Mouse (Mus musculus) ES-CJ7 (cell line): ENCODE measurements around the gene 9430038I01Rik.
A peak's percentile ranks its signal among the peaks of the same experiment; 100 is the strongest.
"Not testable (repeated sequence)": the region's sequence is repeated elsewhere in the genome, so short reads cannot be mapped to it uniquely, and the experiment has no call there.

Experiments
- DNase-seq: peaks from one replicate; pipeline ENCODE4 v3.0.0; 2011; ENCODE audit warnings: low read depth, low spot score

9430038I01Rik gene

GRCm38 (mm10) chr7:137410337-137411197, at the start of gene 9430038I01Rik:
Gene 9430038I01Rik, minus strand, starts transcription at chr7:137410762.
- peak; percentile 95 for DNase-seq

GRCm38 (mm10) chr7:137445321-137445720, 34.8 kb upstream of the 9430038I01Rik start:
- no peak for DNase-seq

GRCm38 (mm10) chr7:137442951-137443350, 32.4 kb upstream of the 9430038I01Rik start:
- DNase-seq, result no peak

GRCm38 (mm10) chr7:137438962-137439361, 28.4 kb upstream of the 9430038I01Rik start:
- DNase-seq, result not testable (repeated sequence)

GRCm38 (mm10) chr7:137438179-137438550, 27.6 kb upstream of the 9430038I01Rik start:
- DNase-seq, result peak; percentile 48

- peak; percentile 98 for DNase-seq
These were observed 27.0 kb upstream of the 9430038I01Rik start, which contains the start of gene Glrx3 for GRCm38 (mm10) chr7:137437440-137438178. Gene Glrx3, plus strand, starts transcription at chr7:137437614.

GRCm38 (mm10) chr7:137436901-137437300, 26.3 kb upstream of the 9430038I01Rik start:
- DNase-seq, result no peak

GRCm38 (mm10) chr7:137431769-137432603, 21.4 kb upstream of the 9430038I01Rik start:
- no peak for DNase-seq

- DNase-seq, result peak; percentile 44
These were observed 16.1 kb upstream of the 9430038I01Rik start for GRCm38 (mm10) chr7:137426693-137427092.

GRCm38 (mm10) chr7:137421236-137421635, 10.7 kb upstream of the 9430038I01Rik start:
- no peak for DNase-seq

GRCm38 (mm10) chr7:137420550-137420949, 10.0 kb upstream of the 9430038I01Rik start:
- DNase-seq, result no peak

- no peak for DNase-seq
These were observed 4.1 kb upstream of the 9430038I01Rik start for GRCm38 (mm10) chr7:137414710-137415109.

- DNase-seq, result no peak
These were observed 3.0 kb downstream of the 9430038I01Rik start for GRCm38 (mm10) chr7:137407428-137408058.

GRCm38 (mm10) chr7:137404146-137404545, 6.4 kb downstream of the 9430038I01Rik start:
- DNase-seq, result no peak

- no peak for DNase-seq
These were observed 11.6 kb downstream of the 9430038I01Rik start for GRCm38 (mm10) chr7:137398973-137399372.

GRCm38 (mm10) chr7:137397361-137397910, 13.1 kb downstream of the 9430038I01Rik start:
- peak; percentile 59 for DNase-seq

GRCm38 (mm10) chr7:137395421-137395820, 15.1 kb downstream of the 9430038I01Rik start:
- no peak for DNase-seq

GRCm38 (mm10) chr7:137387863-137388262, 22.7 kb downstream of the 9430038I01Rik start:
- DNase-seq, result no peak

GRCm38 (mm10) chr7:137374996-137375395, 35.6 kb downstream of the 9430038I01Rik start:
- no peak for DNase-seq

- DNase-seq, result no peak
These were observed 38.8 kb downstream of the 9430038I01Rik start for GRCm38 (mm10) chr7:137371770-137372169.

- no peak for DNase-seq
These were observed 40.4 kb downstream of the 9430038I01Rik start for GRCm38 (mm10) chr7:137370175-137370574.
